Mouse (Mus musculus) kidney, postnatal 10 days (tissue): ENCODE measurements at regions not wholly inside any gene's neighbourhood (a gene's known extent, or its start where the extent isn't known, plus 50 kb on each side); places are given as distances from the start of the nearest gene placed in this dataset.

ENCODE experiments used
- DNase-seq: peaks from one replicate; pipeline ENCODE4 v3.0.0; 2021; ENCODE audit warnings: mixed read lengths

DNA sequence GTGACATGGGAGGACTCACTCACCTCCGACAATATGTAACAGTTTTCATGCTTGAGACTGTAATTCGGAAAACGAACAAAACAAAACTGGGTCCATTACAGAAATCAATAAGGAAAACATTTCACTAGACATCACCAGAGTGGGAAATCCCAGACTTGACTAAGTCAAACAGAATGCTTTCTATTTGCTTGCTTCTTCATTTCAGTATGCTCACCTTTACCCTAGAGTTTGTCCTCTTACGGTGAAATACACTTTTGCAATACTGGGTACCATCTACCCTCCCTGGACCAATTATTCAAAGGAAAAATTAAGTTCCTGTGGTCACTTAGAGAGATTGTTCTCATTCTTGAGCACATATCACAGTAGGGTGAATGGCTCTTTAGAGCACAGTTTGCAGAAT lies 613.4 kb upstream of the 4930412O13Rik start:
- DNase-seq = no peak

DNA sequence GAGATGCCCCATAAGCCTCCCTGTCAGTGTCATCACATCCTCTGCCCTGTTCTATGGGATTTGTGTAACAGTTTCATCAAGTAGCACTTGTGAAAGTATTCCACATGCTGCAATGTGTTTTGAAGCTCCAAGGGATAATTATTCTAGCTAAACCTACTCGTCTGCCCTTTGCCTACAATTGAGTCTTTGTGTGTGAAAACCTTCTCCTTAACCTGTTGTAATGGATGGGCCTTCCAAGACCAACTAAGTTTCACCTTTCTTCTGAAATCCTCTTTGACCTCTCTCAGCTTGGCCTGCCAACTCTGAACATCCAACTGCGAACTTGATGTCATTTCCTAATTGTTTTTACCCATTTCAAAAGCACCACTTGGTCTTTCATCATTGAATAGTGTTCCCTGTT lies 597.6 kb upstream of the 4930412O13Rik start:
- DNase-seq = no peak

DNA sequence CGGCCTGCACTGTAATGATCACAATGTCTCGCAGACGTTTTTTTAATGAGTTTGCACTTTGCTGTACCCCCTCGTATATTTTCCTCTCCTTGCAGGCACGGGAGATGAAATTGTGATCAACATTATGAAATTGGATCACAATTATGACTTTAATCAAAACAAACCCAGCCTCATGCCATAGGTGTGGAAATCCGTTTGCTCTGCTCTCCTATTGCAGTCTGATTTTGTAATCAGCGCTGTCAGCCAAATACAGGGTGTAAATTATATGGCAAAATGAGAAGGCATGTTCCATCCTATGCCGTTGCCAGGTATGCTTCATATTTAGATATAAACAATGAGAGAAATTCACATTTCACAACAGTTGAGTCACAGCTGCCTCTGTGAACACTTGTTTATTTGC lies 595.3 kb upstream of the 4930412O13Rik start:
- DNase-seq = no peak

DNA sequence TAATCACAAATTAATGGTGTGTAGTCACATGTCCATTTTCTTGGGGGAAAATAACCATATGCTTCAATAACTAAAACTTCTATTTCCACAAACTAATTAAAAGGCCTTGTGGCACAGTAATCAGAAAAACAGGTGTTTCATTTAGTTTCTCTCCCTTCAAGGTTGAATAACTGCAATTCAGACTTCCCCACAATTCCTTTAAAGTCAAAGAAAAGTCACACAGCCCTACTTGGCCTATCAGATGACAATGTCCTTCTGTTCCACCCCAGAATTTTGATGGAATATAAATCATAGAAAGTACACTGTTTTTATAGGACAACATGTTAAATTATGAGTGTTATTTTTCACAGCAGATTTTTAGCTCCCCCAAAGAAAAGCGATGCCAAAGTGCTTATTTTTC lies 594.0 kb upstream of the 4930412O13Rik start:
- DNase-seq = no peak

DNA sequence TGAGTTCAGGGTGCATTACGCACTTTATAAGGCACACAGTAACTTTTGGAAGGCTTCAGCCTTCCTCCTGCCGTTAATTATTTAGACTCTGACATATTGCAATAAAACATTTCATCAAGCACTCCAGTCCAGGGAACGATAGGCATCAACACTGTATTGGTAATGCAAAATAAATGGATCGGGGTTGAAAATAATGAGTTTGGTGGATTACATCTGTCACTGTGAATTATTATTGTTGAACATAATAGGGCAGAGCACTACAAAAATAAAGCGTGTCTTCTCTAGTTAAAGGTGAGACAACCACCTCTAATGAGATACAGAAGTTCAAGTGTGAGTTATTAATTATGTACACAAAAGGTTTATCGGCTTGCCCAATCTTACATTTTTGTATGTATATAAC lies 593.4 kb upstream of the 4930412O13Rik start:
- no peak for DNase-seq

DNA sequence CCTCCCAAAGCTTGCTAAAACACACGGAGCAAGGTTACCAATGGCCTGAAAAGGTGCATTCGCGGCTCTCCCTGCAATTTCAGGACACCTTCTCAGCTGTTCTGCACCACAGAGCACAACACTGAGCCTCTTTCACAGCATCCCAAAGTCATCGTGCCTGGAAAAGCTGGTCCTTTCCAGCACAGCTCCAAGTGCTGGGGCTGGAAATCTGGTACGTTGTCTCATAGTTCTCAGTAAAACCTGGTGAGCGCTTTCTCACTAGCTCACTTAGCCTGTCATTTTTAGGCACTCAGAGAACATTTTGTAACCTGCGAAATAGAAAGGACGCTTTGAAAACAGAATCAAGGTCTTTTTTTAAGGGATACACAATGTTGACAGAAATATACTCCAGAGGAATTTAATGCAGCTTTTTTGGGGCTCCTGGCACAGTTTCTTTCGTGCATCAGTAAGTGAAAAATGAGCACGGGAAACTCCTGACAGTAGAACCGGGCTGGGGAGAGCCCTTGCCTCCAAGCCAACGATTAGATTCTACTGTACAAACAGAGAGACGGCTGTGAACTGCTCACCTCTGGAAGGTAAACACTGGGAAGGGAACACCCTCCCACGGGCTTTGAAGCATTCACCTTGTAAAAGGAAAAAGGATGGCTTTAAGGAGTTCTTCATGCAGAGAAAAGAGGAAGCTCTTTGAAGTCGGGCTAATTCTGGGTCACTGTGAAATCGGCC lies 549.3 kb upstream of the 4930412O13Rik start:
- DNase-seq = peak; percentile 6

DNA sequence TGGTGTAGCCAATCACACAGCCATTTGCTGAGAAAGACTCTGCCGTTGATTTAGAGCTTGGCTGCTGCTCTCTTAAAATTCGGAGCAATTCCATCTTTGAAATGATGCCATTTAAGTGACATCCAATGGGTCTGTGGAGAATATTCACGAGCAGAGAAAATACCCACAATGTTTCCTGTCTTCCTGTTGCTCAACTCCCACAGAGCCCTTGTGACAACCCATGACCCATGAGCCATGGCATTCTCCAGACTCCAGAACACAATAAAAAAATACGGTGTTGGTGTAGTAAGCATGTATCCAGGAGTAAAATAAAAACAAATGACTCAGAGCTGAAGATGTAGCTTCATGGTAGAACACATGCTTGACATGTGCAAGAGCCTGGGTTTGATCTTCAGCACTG lies 532.1 kb upstream of the 4930412O13Rik start:
- DNase-seq = no peak

DNA sequence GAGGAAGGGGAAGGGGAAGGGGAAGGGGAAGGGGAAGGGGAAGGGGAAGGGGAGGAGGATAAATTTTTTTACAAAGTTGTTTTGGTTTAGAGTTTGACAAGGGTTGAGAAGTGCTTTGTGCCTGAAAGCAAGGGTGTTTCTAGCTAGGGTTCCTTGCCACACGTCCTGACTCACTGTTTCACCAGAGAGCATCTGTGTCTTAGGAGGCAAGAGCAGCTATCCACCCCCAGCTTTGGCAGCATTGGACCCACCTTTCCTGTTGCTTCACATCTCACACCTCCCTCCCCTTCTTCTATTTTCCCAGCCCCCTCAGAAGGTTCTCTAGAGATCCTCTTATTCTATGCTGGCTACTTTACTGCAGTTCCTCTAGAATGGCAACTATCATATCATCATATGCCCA lies 531.1 kb upstream of the 4930412O13Rik start:
- no peak for DNase-seq

DNA sequence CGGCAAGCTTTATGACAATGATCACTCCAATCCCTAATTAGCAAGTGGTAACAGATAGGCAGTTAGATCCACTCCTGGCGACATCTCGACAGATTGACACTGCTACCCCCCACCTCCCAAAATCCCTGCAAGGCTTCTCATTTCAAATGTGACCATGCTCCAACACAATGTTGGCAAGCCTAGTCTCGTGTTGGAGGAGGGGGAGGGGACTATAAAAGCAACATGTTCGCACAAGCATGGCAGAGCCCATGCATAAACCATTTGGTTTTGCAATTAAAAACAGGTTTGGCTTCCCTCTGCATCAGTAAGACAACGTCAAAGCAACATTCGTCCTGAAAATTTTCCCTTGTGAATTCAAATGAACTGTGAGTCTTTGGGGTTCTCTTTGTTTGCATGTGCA lies 528.9 kb upstream of the 4930412O13Rik start:
- DNase-seq = no peak

DNA sequence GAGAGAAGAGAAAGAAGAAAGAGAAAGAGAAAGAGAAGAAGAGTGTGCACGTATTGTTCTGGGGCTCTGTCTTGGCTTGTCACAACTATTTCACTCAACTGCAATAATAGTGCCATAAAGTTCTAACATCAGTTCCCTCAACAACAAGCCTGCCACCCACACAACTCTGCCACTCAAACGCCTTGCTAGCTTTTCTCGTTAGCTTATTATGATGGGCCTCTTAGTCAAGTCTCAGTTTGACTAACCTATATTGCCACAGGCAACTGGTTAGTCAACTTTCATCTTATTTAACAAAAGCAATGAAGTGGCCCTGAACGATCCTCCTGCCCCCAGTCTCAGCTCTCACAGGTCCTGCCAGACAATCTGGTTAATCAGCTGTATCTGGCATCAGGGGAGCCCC lies 521.0 kb upstream of the 4930412O13Rik start:
- DNase-seq = no peak

DNA sequence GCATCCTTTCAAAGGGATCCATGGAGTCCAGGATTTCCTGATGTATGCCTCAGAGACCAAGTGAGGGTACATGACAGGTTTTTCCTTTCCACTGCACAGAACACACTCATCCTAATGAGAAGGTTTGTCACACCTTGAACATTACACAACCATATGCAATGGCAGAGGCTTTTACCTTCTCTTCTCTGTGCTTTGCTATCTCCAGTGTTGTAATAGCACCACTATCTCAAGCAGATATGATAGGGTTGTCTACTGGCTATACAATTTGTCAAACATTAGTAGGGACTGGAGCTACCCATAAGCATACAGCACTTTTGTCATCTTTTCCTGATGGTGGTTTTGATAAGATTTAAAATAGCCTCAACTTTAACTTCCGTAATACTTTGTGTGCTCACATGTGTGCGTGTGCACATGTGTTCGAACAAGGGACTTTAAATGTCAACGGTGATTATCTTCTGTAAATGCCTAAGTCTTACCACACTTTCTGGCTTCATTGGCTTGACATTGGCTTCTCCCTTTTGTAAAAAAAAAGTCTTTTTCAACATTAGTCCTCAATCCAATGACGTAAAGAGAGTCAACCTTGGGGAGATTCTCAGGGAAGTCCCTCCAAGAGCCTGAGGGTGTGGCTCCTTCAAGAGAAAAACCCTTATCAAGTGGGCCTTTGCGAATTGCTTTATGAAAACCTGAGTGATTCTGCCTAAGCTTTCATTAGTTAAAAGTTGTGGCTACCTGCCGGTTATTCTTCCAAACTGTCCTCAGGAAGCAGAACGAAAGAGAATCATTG lies 513.1 kb upstream of the 4930412O13Rik start:
- no peak for DNase-seq

DNA sequence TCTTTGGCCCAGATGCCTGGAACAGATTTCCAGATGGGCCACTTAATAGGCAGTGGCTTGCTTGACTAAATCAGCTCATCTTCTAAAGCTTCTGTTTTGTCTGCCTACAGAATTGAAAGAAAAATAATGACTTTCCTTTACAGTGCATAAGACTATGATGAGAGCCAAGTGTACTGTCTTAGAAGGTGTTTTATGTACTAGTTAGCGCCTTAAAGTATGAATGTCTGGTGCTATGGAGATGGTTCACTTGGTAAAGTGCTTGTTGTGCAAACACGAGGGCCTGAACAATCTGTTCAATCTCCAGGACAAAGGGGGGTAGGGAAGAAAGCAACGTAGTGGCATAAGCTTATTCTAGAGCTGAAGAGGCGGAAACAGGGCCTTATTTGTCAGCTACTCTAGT lies 511.5 kb upstream of the 4930412O13Rik start:
- no peak for DNase-seq

DNA sequence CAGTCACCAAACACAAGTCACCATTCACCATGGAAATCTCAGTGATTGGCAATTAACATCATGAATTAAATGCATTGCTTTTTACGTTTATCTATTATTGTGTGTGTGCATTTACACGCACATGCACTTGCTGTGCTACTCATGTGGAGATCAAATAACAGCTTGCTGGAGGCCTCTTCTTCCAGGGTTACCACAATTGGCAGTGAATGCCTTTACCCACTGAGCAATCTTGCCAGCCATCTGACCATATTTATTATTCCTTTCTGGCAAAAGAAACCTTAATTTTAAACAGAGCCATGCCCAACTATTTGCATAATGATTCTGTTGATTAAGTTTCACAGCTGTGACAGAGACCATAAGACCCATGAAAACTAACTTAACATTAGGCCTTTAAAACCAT lies 494.5 kb upstream of the 4930412O13Rik start:
- DNase-seq = no peak

DNA sequence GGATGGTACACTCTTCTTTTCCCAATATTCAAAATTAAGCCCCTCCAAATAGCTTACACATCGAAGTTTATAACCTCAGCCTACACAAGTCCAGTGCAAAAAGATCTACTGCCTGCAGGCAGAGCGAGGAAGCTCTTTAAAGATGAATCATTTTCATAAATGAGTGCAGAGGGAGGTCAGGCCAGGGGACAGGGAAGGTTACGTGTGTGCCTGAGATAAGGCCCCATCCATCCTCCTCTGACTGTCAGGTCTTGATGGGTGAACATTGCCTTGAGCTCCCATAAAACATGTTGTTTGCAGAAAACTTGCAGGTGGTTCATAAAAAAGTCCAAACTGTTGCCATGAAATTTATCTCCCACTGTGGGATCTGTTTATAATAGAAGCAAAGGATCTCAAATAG lies 493.0 kb upstream of the 4930412O13Rik start:
- no peak for DNase-seq

DNA sequence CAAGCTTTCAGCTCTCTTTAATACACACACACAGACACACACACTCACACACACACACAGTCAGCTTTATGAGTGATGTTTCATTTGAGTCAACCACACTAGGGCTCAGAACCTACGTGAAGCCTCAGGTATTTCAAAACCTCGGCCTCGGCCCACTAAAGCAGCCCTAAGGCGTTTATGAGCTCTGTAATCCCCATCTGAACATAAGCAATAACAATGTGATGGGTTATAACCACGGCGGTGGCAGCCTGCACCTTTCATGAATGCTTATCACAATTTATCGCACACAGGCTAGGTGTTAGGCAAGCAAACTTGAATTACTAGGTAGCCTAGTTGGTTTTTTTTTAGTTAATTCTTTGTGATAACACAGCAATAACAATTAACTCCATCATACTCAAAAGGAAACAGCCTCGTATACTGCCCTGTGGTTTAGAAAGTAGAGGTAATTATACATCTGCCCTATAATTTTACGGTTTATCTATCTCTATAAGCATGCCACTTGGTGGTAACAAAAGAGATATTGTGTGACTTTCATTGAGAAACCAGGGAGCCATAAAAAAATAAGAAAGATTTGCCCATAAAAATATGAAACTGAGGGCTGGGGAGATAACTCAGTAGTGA lies 485.6 kb upstream of the 4930412O13Rik start:
- DNase-seq = no peak

DNA sequence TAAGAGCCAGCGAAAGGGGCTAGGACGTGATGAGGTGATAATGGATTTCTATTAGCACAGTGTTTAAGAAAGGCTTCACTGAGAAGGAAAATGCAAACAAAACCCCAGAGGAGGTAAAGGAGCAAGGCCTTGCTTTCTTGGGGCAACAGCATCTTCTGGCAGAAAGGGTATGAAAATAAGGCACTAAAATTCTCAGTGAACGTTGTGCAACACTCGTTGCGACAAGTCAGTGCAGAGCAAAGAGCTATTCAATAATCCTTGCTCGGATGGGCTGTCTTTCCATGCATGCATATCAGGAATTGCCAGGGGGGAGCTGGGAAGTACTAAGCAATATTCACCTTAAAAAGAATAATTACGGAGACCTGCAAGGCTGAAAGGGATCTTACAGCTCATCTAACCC lies 479.6 kb upstream of the 4930412O13Rik start:
- DNase-seq = no peak

DNA sequence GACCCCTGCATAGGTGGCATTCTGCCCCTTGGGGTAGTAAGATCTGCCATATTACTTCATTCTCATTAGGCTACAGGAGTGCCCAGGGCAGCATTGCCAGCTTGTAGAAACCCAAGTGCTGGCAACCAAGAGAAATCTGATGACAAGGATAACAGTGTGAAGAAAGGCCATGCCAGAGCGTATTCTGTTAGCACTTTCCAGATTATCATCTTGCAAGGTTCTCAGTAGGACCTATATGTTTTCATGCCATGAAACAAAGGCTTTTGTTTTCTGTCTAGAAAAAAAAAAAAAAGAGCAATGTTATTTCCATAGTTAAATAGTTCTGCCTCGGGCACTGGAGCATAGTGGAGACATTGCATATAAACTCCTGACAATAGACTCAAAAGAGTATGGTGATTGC lies 478.8 kb upstream of the 4930412O13Rik start:
- no peak for DNase-seq

DNA sequence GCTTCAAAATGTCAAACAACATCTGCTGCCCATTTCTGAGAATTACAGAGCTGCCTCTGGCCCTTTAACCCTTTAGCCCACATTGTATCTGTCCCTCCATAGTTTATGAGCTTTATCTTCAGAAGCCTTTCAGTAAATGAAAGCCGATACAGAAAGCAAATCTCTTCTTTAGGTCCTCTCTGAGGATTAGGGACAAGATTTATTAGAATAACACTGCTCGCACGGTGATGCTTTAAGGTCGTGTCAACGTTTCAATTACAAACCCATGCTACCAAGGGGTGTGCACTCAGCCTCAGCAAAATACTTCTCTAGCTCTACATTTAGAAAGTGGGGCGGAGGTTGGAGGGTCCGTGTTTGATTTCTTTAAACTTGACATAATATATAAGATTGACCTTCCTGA lies 472.0 kb upstream of the 4930412O13Rik start:
- no peak for DNase-seq

DNA sequence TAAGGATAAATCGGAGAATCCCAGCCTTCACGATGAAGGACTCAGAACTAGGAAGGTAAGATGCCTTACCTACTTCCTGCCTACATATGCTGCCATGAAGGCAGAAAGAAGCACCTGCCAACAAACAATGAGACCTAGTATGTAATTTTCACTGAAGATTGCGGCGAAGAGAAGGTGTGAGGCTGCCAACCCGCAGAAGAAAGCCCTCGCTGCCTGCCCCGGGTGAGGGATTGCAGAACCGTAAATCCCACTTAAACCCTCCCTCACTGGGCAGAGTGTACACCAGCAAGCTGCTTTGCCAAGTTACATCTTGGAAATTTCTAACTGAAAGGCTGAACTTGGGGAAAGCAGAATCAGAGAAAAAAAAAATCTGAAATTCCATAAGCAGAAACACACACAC lies 458.4 kb upstream of the 4930412O13Rik start:
- no peak for DNase-seq

DNA sequence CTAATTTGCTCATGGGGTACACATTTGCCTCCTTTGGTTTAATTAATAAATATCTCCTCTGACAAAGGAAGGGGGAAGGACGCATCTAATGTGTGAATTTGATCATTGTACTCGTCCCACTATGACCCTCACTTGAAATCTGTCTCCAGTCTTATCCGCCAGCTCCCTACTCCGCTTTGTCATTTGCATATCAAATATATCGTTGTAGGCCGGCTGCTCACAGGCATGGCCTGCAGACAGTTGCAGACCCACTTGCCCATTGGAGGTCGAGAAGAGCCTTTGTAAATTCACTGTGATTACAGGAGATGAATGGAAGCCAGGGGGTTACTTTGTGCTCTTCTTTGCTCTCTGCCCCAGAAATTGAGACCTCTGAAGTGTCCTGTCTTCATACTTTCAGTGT lies 457.5 kb upstream of the 4930412O13Rik start:
- DNase-seq = no peak

DNA sequence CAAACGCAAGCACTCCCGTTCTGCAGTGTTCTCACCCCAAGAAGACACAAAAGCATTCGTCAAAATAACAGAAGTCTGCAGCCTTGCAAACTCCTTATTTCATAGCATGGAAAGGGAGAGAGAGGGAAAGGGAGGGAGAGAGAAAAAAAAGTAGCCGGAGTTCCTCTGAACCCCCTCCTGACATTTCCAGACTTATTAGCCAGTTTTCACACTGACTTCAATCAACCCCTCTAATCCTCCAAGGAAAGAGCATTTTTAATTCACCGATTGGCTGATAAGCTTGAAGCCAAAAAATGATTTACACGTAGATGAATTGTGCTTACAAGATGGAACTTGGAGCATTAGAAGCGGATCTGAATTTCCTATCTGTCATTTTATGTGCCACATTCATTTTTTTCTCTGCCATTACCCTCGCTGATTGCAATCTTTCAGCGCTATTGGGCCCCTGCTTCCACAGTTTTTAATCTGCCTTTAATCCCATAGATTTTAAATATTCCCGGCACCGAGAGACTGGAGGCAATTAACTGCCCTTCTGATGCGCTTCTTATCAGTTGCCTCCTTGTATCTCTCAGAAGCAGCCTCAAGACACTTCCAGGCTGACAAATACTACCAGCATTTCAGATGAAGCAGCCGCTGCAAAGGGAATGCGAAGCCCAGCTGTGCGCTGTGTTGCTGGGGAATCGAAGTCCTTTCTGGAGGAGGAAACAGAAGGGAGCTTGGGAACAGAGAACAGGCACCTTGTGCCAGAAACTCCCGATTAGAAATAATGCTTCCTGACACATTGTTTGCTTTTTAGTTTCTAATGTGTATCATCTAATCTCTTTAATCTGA lies 447.7 kb upstream of the 4930412O13Rik start:
- peak; percentile 7 for DNase-seq

DNA sequence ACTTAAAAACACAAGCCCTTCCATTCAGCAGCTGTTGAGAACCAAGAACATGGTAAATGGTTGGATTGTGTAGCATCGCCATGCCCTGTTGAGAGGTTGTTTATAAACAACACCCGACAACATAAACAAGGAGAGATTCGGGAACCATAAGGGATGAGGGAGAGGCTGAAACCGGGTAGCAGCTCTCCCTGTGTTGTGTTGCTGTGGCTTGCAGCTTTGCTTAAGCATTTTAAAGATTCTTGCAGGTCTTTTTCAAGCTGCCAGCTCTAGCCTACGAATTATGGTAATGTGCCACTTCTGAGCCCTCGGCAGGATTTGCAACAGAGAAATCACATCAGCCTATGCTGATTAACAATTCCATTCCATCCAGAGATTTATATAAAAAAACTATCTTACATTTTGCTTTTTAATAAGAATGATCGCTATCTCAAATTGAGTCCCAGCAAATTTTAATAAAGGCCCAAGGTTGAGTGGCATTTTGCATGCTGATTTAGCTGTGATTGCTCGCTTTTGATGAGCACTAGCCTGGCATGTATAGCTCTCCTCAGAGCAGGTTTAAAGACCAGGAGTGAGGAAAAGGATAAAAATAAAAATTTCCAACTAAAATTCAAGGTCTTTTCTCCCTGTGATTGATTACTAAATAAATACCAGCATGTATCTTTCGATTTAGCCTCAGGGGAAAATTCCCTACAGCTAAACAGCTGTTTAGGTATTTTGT lies 445.7 kb upstream of the 4930412O13Rik start:
- no peak for DNase-seq

DNA sequence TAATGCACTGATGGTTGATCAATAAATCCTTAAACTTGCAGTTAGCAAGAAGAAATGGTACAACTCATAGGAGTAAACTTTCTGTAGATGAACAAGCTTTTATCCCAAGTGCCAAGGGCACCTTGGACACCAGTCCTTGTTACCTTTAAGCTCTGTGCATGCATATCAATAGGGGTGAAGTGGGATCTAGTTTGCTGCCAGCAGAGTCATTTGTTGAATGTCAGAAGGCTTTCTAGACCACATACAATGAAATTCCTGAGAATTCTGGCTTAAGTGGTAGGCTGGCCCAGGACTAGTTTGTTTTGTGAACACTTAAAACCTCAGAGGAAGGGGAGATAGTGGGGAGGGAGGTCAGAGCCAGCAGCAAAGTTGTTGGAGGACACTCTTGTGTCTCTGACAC lies 437.9 kb upstream of the 4930412O13Rik start:
- DNase-seq = no peak
